Mouse (Mus musculus) hindbrain, embryonic 15.5 days (tissue): Measurements from ENCODE around the gene Vasp. TPM values are rescaled to one million over a fixed set of nuclear protein-coding genes. Genes with fewer than 3 reads are reported as not detected.

Source experiments
- ATAC-seq: fragments of 200-750 bp; cut with Nextera tagmentation; 2 replicates; pipeline ENCODE4 v1.8.0; 2017; ENCODE audit warnings: low read depth, moderate number of reproducible peaks, moderate TSS enrichment; ENCODE audit not compliant: low FRiP score
- H3K27ac ChIP-seq: fragments of 300-500 bp; sonication (generic); replicated peaks from 2 replicates; pipeline ENCODE4 v1.5.1; 2015; ENCODE audit warnings: mild to moderate bottlenecking, inconsistent platforms
- H3K27me3 ChIP-seq: fragments of 300-500 bp; sonication (generic); 2 replicates; pipeline ENCODE4 v1.6.1; 2015; ENCODE audit warnings: control low read depth, inconsistent platforms
- H3K36me3 ChIP-seq: fragments of 300-500 bp; sonication (generic); 2 replicates; pipeline ENCODE4 v1.6.1; 2015; ENCODE audit warnings: control low read depth, inconsistent platforms
- H3K4me1 ChIP-seq: fragments of 300-500 bp; sonication (generic); replicated peaks from 2 replicates; pipeline ENCODE4 v1.6.1; 2015; ENCODE audit warnings: control low read depth, inconsistent platforms
- H3K4me2 ChIP-seq: fragments of 300-500 bp; sonication (generic); 2 replicates; pipeline ENCODE4 v1.6.1; 2015; ENCODE audit warnings: moderate library complexity, mild to moderate bottlenecking, inconsistent platforms
- H3K4me3 ChIP-seq: fragments of 300-500 bp; sonication (generic); 2 replicates; pipeline ENCODE4 v1.5.1; 2015; ENCODE audit warnings: mild to moderate bottlenecking, inconsistent platforms
- H3K9ac ChIP-seq: fragments of 300-500 bp; sonication (generic); 2 replicates; pipeline ENCODE4 v1.6.1; 2015; ENCODE audit warnings: inconsistent platforms
- H3K9me3 ChIP-seq: fragments of 300-500 bp; sonication (generic); 2 replicates; pipeline ENCODE4 v1.6.1; 2016; ENCODE audit warnings: control low read depth, inconsistent platforms
- WGBS: fragments of 180-500 bp; shearing (Covaris S2); methylation state at CpG from one replicate; pipeline ENCODE4 v1.1.7; 2015; 5-methylcytosine and 5-hydroxymethylcytosine counted together
- polyA plus RNA-seq: library from polyadenylated mRNA; unstranded; fragments of >200 nt; fragmentation: Nextera tagmentation; extraction: Ambion mirVana; gene quantifications from 2 replicates; pipeline ENCODE4 v1.2.1, GENCODE M21; 2015

Gene Vasp
- polyA plus RNA-seq, 1 experiment from 2014 or later = 42.1 TPM

- peak overlapping the region; percentile 46 for H3K4me3 ChIP-seq
- H3K9ac ChIP-seq = peak overlapping the region; percentile 43
- ATAC-seq = 0 out of 2 replicates have a peak, but pooled peaks have one; percentile 19
- H3K4me1 ChIP-seq = peaks cover 35% of the 10 kb centered on the region
- peak overlapping the region; percentile 56 for H3K4me2 ChIP-seq
- H3K9me3 ChIP-seq = no peaks in the 10 kb centered on the region
- H3K36me3 ChIP-seq = no peaks in the 10 kb centered on the region
- H3K27me3 ChIP-seq = peaks cover 46% of the 10 kb centered on the region
- WGBS = 9% methylated on average over 16 of the region's 16 CpGs
- H3K27ac ChIP-seq = no peak overlapping the region
Measured at GRCm38 (mm10) chr7:19301461-19302263, 30.0 kb upstream of the Vasp start.

GRCm38 (mm10) chr7:19300501-19301421 lies 29.1 kb upstream of the Vasp start:
- H3K9me3 ChIP-seq = no peaks in the 10 kb centered on the region
- peaks cover 37% of the 10 kb centered on the region for H3K27me3 ChIP-seq
- H3K4me3 ChIP-seq = peak overlapping the region; percentile 46
- H3K4me2 ChIP-seq = peak overlapping the region; percentile 56
- peak overlapping the region; percentile 43 for H3K9ac ChIP-seq
- under 1% methylated on average over 29 of the region's 29 CpGs for WGBS
- H3K27ac ChIP-seq = no peak overlapping the region
- no peaks in the 10 kb centered on the region for H3K36me3 ChIP-seq
- peak; percentile 81 for ATAC-seq
- H3K4me1 ChIP-seq = peaks cover 35% of the 10 kb centered on the region

GRCm38 (mm10) chr7:19299194-19299593 lies 27.6 kb upstream of the Vasp start:
- Histone ChIP-seq H3K27ac (no peak overlapping the region), H3K4me1 (peaks cover 22% of the 10 kb centered on the region), H3K4me3 (no peak overlapping the region), H3K27me3 (peaks cover 21% of the 10 kb centered on the region), H3K9me3 (no peaks in the 10 kb centered on the region), H3K9ac (no peak overlapping the region), H3K4me2 (no peak overlapping the region), H3K36me3 (peaks cover 8% of the 10 kb centered on the region)
- 18% methylated on average over 3 of the region's 3 CpGs for WGBS
- no peak for ATAC-seq

- Histone ChIP-seq H3K27me3 (peaks cover 7% of the 10 kb centered on the region), H3K4me1 (peaks cover 16% of the 10 kb centered on the region), H3K9me3 (no peaks in the 10 kb centered on the region), H3K4me3 (no peak overlapping the region), H3K4me2 (no peak overlapping the region), H3K27ac (no peak overlapping the region), H3K9ac (no peak overlapping the region), H3K36me3 (peaks cover 19% of the 10 kb centered on the region)
- WGBS = 91% methylated on average over 5 of the region's 5 CpGs
- no peak for ATAC-seq
Measured at GRCm38 (mm10) chr7:19297794-19298193, 26.2 kb upstream of the Vasp start.

- no peak for ATAC-seq
- no peak overlapping the region for H3K9ac ChIP-seq
Measured at GRCm38 (mm10) chr7:19297034-19297433, 25.4 kb upstream of the Vasp start.

GRCm38 (mm10) chr7:19295503-19296185 lies 24.0 kb upstream of the Vasp start:
- no peaks in the 10 kb centered on the region for H3K27me3 ChIP-seq
- H3K4me2 ChIP-seq = peak overlapping the region; percentile 49
- no peak overlapping the region for H3K4me3 ChIP-seq
- 21% methylated on average over 21 of the region's 22 CpGs for WGBS
- peak; percentile 71 for ATAC-seq
- H3K9ac ChIP-seq = no peak overlapping the region; the same call in 1 of the 2 replicates
- H3K9me3 ChIP-seq = no peaks in the 10 kb centered on the region
- peaks cover 19% of the 10 kb centered on the region for H3K36me3 ChIP-seq
- H3K4me1 ChIP-seq = peaks cover 12% of the 10 kb centered on the region
- H3K27ac ChIP-seq = no peak overlapping the region

More at GRCm38 (mm10) chr7:19297034-19297433, 25.4 kb upstream of the Vasp start:
- Histone ChIP-seq H3K9me3 (no peaks in the 10 kb centered on the region), H3K36me3 (peaks cover 19% of the 10 kb centered on the region), H3K27me3 (no peaks in the 10 kb centered on the region), H3K27ac (no peak overlapping the region), H3K4me1 (peaks cover 12% of the 10 kb centered on the region), H3K4me3 (no peak overlapping the region), H3K4me2 (no peak overlapping the region)
- 91% methylated on average over 6 of the region's 6 CpGs for WGBS

GRCm38 (mm10) chr7:19290969-19291596 lies 19.5 kb upstream of the Vasp start:
- H3K36me3 ChIP-seq = peaks cover 45% of the 10 kb centered on the region
- H3K4me1 ChIP-seq = peaks cover 17% of the 10 kb centered on the region
- no peaks in the 10 kb centered on the region for H3K27me3 ChIP-seq
- no peak overlapping the region for H3K27ac ChIP-seq
- no peaks in the 10 kb centered on the region for H3K9me3 ChIP-seq
- H3K4me2 ChIP-seq = peak overlapping the region; percentile 44
- 0 out of 2 replicates have a peak overlapping the region, but pooled peaks have one; percentile 25 for H3K9ac ChIP-seq
- WGBS = 3% methylated on average over 20 of the region's 20 CpGs
- no peak for ATAC-seq
- H3K4me3 ChIP-seq = peak overlapping the region; percentile 22

GRCm38 (mm10) chr7:19284763-19285162 lies 13.1 kb upstream of the Vasp start:
- Histone ChIP-seq H3K4me3 (no peak overlapping the region), H3K27me3 (peaks cover 17% of the 10 kb centered on the region), H3K4me1 (peaks cover 22% of the 10 kb centered on the region), H3K4me2 (peak overlapping the region; percentile 85), H3K9ac (no peak overlapping the region), H3K36me3 (peaks cover 26% of the 10 kb centered on the region), H3K9me3 (no peaks in the 10 kb centered on the region), H3K27ac (no peak overlapping the region)
- 30% methylated on average over 4 of the region's 4 CpGs for WGBS
- ATAC-seq = no peak

- Histone ChIP-seq H3K4me3 (peak overlapping the region; percentile 91), H3K27me3 (peaks cover 30% of the 10 kb centered on the region)
- WGBS = 20% methylated on average over 14 of the region's 14 CpGs
Measured at GRCm38 (mm10) chr7:19283406-19283804, 11.8 kb upstream of the Vasp start.

GRCm38 (mm10) chr7:19282791-19283405 lies 11.3 kb upstream of the Vasp start:
- Histone ChIP-seq H3K27me3 (peaks cover 35% of the 10 kb centered on the region), H3K4me2 (peak overlapping the region; percentile 85), H3K4me1 (peaks cover 31% of the 10 kb centered on the region), H3K27ac (peak overlapping the region; percentile 93), H3K36me3 (peaks cover 13% of the 10 kb centered on the region), H3K9ac (peak overlapping the region; percentile 98), H3K4me3 (peak overlapping the region; percentile 91), H3K9me3 (no peaks in the 10 kb centered on the region)
- WGBS = under 1% methylated on average over 34 of the region's 35 CpGs
- ATAC-seq = peak; percentile 81

More at GRCm38 (mm10) chr7:19283406-19283804, 11.8 kb upstream of the Vasp start:
- Histone ChIP-seq H3K27ac (peak overlapping the region; percentile 93), H3K9ac (peak overlapping the region; percentile 98), H3K4me1 (peaks cover 31% of the 10 kb centered on the region), H3K9me3 (no peaks in the 10 kb centered on the region), H3K36me3 (peaks cover 15% of the 10 kb centered on the region), H3K4me2 (peak overlapping the region; percentile 85)
- peak; percentile 20; the same call in 1 of the 2 replicates for ATAC-seq

- Histone ChIP-seq H3K9me3 (no peaks in the 10 kb centered on the region), H3K36me3 (peaks cover 9% of the 10 kb centered on the region), H3K4me2 (peak within 1 kb of the TSS; percentile 85), H3K27ac (peak within 1 kb of the TSS; percentile 93), H3K27me3 (peaks cover 41% of the 10 kb centered on the region), H3K4me3 (peak within 1 kb of the TSS; percentile 91), H3K9ac (peak within 1 kb of the TSS; percentile 98), H3K4me1 (peaks cover 31% of the 10 kb centered on the region)
- peak; percentile 85 for ATAC-seq
- WGBS = under 1% methylated on average over 36 of the region's 37 CpGs
Measured at GRCm38 (mm10) chr7:19282385-19282784, 10.8 kb upstream of the Vasp start, which contains the start of gene Rtn2. Rtn2 (plus strand) TSS chr7:19282624.
